Mouse (Mus musculus): ENCODE results near the gene Kcng1. TPM values are rescaled to one million over a fixed set of nuclear protein-coding genes. Genes with fewer than 3 reads are reported as not detected.

The Kcng1 gene
- total RNA-seq (2015; ENCODE audit: low replicate concordance) (0.58 TPM in 1 of 2 replicates, not detected in the other), total RNA-seq (2017; ENCODE audit: low replicate concordance) (not detected in 2 replicates)

DNA sequence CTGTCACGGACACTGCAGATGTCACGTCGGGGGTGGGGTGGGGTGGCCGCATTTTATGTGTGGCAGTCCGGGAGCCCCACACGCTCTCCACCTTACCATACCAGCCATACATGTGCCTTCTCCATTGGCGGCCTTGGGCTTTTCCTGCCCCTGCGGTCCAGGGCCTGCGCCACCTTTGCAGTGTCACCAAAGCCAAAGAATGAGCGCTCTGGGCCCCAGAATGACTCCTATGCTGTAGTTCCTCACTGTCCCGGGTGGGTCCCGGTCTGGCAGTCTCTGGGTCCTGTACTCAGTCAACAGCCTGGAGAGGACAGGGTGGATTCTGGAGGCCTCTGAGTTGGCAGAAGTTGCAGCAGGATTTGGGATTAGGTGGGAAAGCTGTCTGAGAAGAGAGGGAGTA lies at the start of gene Kcng1:
Gene Kcng1 (minus strand): TSS at position 155 of the 400 bp plus-strand sequence.
- ATAC-seq (replicated peaks; ENCODE audit: low FRiP score, poor library complexity, severe bottlenecking): no peak

DNA sequence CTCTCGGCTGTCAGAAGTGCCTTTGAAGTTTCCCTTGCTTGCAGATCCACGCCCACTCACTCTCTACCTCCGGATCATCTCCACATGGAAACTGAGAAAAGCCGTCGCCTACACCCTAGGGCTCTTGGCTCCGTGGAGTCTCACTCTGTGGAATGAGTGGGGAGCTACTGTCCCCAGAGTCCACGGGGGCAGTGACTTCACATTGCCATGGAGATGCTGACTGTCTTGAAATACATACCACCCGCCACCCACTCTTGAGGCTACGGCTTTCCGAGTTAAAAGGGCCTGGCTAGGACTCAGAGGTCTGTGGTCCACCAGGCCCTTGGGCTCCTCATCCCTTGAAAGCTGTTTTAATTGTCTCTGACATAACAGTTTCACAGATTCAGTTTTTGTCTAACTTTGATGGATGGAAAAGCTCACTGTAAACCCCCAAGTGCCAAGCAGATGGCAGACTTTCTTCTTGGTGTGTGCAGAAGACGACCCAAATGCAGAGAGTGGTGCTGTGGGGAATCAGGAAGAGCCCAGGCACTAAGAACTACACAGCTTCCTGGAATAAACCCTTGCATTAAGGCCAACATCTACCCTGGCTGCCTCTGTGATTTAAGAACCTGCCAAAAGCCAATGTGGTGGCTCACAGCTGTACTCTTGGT lies 49.0 kb upstream of the Kcng1 start:
- ATAC-seq (replicated peaks; ENCODE audit: low FRiP score, poor library complexity, severe bottlenecking): no peak

DNA sequence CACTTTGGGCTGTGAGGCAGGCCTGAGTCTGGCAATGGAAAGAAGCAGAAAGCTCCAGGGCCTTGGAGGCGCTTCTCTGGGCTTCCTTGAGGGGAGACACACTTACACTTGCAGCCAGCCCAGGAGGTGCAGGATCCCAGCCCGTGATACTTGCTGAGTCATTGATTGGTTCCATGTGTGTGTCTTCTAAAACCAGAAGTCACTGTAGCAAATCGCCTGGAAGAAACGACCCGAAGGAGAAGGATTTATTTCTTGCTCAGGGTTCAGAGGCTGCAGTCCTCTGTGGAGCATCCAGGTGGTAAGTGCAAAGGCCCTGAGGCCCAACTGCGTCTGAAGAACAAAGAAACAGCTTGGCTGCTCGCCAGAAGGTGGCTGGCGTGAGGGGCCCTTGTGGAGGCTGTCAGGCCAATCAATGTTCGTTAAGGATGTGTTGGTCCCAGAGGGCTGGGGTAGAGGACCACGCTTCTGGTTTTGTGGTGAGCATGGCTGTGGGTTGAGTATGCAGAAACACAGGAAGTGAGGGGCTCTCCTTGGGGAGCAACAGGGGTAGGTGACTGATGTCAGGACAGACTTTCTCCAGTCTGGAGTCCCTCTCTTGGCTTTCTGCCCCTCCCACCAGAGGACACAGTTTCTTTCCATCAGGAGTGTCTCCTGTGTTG lies 40.3 kb upstream of the Kcng1 start:
- no peak for ATAC-seq (replicated peaks; ENCODE audit: low FRiP score, poor library complexity, severe bottlenecking)

DNA sequence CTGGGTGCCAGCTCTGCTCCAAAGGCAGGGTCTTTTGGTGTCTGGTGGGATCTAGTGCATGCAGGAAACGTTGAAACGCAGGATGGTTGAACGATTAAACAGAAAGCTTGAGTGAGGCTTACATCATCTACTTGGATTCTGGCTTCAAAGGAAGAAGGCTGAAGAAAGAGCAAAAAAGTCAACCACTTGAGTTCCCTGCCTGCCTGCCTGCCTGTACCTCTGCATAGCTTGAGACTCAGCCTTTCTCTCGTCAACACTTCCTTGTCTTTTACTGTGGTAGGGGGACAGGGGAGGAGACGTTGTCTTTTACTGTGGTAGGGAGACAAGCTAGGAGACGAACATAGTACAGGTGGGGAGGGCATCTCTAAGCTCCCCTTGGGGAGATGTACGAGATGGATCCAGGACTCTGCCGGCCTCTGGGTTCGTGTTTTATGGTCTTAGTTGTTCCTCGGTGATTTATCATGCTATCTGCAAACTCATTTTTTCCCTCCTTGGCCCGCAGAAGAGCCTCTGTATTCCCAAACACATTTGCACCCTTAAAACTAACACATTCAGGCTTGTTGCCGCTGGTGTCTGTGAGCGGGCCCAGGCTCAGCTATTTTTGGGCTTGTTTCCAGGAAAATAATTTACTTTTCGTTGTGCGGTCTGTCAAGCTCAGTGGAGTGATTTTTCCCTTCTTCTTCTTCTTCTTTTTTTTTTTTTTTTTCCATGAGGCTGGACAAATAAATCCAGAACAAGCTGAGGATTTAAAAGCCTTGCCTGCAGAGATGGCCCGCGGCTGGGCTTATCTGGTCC lies 39.0 kb upstream of the Kcng1 start:
- no peak for ATAC-seq (replicated peaks; ENCODE audit: low FRiP score, poor library complexity, severe bottlenecking)

DNA sequence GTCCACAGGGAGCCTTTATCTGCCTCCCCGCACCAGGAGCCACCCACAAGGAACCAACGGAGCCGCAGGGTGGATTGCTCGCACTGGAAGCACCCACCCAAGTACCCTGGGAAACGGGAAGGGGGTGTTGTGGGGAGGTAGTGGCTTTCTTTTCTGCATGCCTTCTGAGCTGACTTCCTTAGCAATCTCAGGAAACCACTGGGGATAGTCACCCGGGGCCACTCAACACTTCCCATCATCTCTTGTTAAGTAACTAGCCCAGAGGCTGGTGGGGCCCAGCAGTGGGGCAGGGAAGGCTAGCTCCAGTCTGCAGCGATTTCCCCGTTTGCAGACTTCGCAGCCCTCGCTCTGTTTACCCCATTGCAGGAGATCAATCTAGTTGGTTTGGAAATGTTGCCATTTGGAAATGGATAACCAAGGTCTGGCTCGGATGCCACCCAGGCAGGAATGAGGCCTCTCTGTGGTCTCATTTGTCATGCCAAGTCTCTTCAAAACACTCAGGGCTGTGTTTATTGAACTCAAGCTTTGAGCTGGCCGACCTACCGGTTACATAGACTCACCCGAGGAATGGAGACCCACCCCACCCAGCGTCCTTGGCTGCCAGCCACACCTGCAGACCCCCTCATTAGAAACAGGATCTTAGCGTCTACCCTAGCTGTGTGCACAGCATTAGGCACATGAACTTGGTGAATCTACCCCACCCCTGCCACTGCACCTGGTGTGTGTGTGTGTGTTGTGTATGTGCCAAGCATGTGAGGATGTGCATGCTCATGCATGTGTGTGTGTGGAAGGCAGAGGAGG lies 33.3 kb upstream of the Kcng1 start:
- no peak for ATAC-seq (replicated peaks; ENCODE audit: low FRiP score, poor library complexity, severe bottlenecking)

DNA sequence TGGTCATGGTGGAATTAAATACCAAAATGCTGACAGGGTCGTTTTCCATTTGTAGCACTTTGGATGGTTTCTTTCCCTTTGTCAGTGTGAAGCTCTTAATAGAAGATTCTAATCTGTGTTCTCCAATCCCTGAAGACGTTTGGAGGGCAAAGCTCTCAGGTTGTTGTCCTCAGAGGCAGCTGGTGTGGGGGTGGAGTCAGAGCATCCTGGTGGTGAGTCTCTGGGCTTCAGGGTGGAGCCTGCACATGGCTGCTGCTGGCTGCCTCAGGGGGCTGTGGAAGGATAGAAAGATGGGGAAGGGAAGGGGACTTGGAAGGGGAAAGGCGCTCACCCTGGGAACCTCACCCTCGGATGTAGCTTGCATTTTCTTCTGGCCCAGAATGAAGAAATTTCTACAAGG lies 31.0 kb upstream of the Kcng1 start:
- ATAC-seq (replicated peaks; ENCODE audit: low FRiP score, poor library complexity, severe bottlenecking): no peak

DNA sequence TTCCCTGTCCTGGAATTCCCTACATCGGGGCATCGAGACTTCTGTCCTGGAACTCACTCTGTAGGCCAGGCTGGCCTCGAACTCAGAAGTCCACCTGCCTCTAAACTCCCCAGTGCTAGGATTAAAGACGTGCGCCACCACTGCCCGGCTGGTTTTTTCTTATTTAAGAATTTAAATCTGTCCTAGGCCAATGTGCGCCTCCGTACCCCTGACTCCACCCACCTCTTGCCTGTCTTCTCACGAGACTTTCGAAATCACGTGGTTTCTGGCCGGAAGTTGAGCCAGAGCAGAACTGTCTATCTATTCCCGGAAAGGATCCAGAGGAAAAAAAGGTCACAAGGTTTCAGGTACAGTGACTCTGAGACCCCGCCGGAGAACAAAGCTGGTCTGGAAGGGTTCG lies 29.5 kb upstream of the Kcng1 start:
- ATAC-seq (replicated peaks; ENCODE audit: low FRiP score, poor library complexity, severe bottlenecking): no peak

DNA sequence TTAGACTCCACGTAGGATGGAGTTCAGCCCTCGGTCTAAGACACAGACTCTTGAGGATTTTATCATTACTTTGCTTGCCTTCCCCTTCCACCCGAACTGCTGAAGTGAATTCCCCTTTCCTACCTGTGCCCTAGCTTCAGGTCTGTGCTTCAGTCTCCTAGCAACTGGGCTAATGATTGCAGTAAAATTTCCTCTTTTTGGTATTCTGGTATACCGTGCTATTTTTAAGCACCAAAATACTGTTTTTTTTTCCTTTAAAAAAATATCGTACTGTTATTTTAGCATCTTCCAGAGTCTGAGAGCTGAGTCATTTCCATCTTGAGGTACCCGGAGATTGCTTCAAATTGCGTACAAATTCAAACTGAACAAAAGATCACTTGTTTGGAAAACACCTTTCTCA lies 27.4 kb upstream of the Kcng1 start:
- ATAC-seq (replicated peaks; ENCODE audit: low FRiP score, poor library complexity, severe bottlenecking): no peak

DNA sequence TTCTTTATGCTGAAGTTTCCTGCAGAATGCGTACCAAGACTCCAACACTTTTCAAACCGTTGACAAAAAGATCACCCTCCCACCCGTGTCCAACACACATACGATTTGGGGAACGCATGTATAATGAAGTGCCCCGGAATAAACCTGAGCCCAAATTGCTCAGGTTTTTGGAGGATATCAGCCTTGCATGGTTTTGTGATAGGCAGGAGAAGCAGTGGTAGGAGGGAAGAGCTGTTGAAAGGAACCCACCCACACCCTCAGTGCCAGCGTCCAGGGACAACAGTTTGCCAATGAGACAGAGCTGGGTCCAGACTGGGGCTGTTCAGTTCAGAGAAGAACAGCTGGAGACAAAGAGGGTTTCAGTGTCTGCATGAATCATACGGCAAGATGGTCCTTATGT lies 18.1 kb upstream of the Kcng1 start:
- no peak for ATAC-seq (replicated peaks; ENCODE audit: low FRiP score, poor library complexity, severe bottlenecking)

DNA sequence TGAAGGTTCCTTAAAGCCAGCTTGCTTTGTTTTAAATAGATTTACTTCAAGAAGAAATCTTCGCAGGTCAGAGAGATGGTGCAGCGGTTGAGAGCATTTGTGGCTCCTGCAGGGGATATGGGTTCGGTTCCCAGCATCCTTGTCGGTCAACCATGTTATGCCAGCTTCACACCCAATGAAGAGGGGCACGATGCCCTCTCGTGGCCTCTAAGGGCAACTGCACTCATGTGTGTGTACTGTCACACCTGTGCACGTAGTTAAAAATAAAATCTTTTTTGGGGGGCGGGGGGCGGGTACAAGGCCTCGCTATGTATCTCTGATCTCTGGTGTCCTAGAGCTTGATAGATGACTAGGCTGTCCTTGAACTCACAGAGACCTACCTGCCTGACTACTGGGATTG lies 15.0 kb upstream of the Kcng1 start:
- ATAC-seq (replicated peaks; ENCODE audit: low FRiP score, poor library complexity, severe bottlenecking): no peak

DNA sequence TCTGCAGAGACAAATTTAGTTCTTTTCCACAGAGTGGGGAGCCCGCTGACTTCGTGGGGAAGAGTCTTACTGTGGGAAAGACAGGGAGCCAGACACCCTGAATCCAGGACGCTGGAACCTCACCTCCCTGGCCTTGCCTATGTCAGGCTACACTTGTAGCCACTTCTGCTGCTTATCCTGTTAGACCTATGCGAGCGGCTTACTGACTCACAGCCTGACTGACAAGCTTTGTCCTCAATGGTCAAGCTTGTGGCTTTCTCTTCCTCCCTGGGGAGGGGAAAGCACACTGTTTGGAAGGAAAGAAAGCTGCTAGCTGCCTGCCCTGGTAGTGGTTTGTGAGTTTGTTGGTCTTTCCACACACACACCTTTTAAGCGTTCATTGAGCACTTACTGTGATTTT lies 11.0 kb upstream of the Kcng1 start:
- no peak for ATAC-seq (replicated peaks; ENCODE audit: low FRiP score, poor library complexity, severe bottlenecking)

DNA sequence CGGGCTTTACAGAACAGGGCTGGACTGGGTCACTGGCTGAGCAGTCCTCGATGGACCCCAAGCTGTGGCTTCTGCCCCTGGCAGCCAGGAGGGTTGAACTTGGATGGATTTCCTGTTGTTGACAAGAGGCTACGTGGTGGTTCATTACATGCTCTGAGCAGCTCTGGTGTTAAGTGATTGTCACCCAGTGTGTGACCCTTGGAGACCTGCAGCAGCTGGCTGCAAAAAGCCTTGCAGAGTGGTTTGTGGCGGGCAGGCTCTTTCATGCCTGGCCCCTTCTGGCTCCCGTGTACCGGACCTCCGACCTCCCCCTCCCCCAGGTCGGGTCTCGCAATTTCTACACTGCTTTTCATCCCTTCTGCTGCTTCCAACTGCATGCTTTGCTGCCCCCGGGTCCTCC lies 10.5 kb upstream of the Kcng1 start:
- ATAC-seq (replicated peaks; ENCODE audit: low FRiP score, poor library complexity, severe bottlenecking): no peak

DNA sequence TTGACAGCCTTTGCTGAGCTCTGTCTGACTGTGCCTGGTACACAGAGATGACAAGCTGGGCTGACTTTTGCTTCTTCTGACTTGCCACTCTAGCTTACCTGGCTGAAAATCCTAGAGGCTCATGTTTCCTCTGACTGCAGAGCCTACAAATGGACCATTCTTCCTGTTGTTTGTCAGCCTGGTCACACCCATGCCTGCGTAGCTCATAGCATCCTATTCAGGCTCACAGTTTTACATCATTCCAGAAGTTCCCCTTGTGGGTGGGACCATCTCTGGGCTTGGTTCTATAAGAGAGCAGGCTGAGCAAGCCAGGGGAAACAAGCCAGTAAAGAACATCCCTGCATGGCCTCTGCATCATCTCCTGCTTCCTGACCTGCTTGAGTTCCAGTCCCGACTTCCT lies 8.3 kb upstream of the Kcng1 start:
- ATAC-seq (replicated peaks; ENCODE audit: low FRiP score, poor library complexity, severe bottlenecking): no peak

DNA sequence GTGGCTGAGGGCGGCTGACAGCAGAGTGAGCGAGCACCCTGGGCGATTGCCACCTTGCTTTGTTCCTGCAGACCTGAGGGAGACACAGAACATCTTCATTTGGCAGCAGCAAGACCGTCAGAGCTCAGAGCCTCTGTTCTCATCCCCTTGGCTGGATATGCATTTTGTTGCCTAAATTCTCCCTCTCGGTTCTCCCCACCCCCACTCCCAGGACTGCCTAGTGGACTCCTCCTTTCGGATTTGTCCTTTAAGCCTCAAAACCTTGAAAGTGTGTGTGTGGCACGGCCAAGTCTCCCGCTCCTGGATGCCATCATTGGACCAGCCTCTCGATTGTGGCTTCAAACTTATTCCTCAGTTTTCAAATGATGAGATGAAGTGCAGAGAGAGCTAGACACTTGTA lies 7.5 kb upstream of the Kcng1 start:
- no peak for ATAC-seq (replicated peaks; ENCODE audit: low FRiP score, poor library complexity, severe bottlenecking)

DNA sequence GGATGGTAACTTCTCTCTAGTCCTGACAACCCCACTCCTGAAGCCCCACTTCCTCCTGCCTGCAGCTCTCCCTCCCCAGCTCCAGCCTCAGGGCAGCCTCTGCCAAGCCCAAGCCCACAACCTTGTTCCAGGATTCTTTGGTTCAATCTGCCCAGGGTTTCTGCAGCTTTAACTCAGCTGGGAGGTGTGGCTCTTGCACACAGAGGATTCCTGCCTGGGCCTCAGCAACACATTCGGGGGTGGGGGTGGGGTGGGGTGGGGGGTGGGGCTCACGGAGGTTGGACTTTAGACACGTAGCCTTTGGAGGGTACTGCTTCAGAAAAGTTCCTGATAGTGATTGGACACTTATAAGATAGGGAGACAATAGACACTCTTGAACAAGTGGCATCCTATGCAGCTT lies 5.5 kb upstream of the Kcng1 start:
- no peak for ATAC-seq (replicated peaks; ENCODE audit: low FRiP score, poor library complexity, severe bottlenecking)

DNA sequence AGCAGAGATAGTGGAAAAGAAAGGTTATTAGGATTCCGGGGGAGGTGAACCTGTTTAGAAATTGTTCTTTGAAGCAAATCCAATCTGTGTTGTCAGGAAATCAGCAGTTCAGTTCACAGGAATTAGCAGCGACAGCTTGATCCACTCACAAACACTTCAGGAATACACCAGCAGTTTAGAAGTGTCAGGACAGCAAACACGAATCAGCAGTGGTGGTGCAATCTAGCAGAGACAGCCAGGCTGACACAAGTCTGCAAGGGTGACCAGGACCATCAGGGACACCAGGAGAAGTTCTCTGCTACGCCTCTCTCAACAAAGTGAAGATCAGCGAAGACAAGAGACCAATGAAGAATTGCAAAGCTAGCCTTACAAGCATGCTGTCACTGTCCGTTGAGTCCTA lies 3.6 kb upstream of the Kcng1 start:
- ATAC-seq (replicated peaks; ENCODE audit: low FRiP score, poor library complexity, severe bottlenecking): no peak

DNA sequence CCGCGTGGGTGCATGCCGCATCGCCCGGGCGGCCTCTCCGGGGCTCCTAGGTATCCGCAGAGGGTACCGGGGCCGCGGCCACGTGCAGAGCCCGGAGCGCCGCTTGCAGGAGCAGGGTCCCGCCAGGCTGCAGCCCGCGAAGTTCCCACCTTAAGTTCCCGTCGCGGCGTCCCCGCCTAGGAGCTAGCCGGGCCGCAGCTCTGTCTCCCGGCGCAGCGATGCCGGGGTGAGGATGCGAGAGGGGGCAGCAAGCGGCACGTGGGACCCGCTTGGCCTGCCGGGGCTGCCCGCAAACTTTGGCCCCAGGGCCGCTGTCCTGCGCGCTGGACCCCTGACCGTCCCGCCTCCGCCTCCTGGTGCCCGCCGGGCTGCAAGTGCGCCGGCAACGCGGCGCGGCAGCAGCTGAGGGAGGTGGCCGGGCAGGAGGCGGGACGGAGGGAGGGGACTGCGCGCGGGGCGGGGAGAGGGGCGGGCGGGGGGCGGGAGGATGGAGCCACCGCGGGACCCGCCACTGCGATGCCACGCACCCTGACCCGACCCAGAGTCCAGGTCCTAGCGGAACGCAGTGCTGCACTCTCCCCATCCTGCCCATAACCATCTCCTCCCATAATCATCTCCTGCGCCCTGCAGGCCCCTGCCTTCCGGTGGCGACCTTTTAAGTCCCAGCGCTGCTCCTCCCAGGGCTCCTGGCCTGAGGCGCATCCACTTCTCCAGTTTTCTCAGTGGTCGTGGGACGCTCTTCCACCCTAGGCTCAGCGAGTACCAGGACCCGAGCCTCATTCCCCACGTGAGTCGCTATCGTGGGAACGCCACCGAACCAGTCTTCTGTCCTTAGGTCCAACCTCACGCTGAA lies 581 bp downstream of the Kcng1 start:
- no peak for ATAC-seq (replicated peaks; ENCODE audit: low FRiP score, poor library complexity, severe bottlenecking)

DNA sequence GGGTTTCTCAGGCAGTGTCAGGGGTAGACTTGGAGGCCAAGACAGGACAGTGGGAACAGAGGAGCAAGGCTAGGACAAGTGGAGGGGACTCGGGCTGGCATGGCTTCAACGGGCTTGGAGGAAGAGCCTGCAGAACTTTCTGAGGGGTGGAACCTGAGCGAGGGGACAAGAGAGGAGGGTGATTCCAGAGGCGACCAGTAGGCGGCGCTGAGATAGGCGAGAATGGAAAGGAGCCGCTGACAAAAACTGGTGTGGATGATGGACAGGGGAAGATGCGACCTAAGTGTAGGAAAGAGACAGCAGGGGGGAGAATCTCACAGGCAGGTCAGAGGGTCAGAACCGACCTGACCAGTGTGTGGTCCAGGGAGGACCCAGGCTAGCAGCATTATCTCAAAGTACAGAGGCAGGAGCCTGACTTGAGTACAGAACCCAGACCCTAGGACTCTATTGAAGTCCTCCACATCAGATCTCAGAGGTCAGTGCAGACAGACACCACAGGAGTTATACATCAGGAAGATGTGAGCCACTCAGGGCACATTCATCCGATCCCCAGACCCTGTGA lies 7.1 kb downstream of the Kcng1 start:
- 0 out of 2 replicates have a peak, but pooled peaks have one; percentile 59 for ATAC-seq (replicated peaks; ENCODE audit: low FRiP score, poor library complexity, severe bottlenecking)

DNA sequence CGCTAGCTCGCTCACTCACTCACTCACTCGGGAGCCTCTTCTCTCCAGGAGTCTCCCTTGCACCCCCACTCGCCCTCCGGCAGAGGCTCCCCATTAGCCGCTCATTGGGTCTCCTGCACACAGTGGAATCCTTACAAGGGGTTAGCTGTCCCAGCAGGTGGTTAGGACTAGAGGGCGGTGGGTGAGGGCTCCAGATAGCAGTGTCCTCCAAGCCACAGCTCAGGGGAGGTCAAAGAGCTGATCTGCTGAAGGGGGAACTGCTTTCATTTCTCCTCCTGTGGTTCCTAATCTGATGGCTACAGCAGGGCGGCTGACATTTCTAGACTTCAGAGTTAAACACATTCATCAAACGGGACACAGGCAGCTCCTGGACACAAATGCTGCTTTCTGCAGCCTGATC lies 8.1 kb downstream of the Kcng1 start:
- no peak for ATAC-seq (replicated peaks; ENCODE audit: low FRiP score, poor library complexity, severe bottlenecking)
